Mouse (Mus musculus) adrenal gland, postnatal 36 days (tissue): ENCODE measurements around the gene Bicc1. TPM values are rescaled to one million over a fixed set of nuclear protein-coding genes. Genes with fewer than 3 reads are reported as not detected.
"Not testable (repeated sequence)": the region's sequence is repeated elsewhere in the genome, so short reads cannot be mapped to it uniquely, and the experiment has no call there.

Experiments used
- DNase-seq, 2 experiments: peaks; one replicate each; pipeline ENCODE4 v3.0.0; 2021; ENCODE audit warnings: mixed read lengths in 1 of 2
- total RNA-seq, 2 experiments: library from RNA; stranded (reverse); gene quantifications; 2 replicates each; pipeline ENCODE4 v1.2.3; 2021

Gene Bicc1
- total RNA-seq, 2 experiments from 2014 or later: 14.0 to 18.0 TPM

- no peak for DNase-seq
Observed at GRCm38 (mm10) chr10:70994135-70994497, 165.4 kb downstream of the Bicc1 start.

- DNase-seq: no peak
Observed at GRCm38 (mm10) chr10:70993497-70994134, 165.9 kb downstream of the Bicc1 start.

GRCm38 (mm10) chr10:70987396-70987795 lies 172.1 kb downstream of the Bicc1 start:
- no peak for DNase-seq

- DNase-seq: no peak
Observed at GRCm38 (mm10) chr10:70983036-70983670, 176.3 kb downstream of the Bicc1 start.

GRCm38 (mm10) chr10:70982156-70982555 lies 177.3 kb downstream of the Bicc1 start:
- DNase-seq: no peak

- DNase-seq: no peak
Observed at GRCm38 (mm10) chr10:70979657-70980056, 179.8 kb downstream of the Bicc1 start.

GRCm38 (mm10) chr10:70977141-70977540 lies 182.4 kb downstream of the Bicc1 start:
- DNase-seq: no peak

GRCm38 (mm10) chr10:70976633-70977032 lies 182.9 kb downstream of the Bicc1 start:
- DNase-seq: no peak

GRCm38 (mm10) chr10:70971156-70971555 lies 188.3 kb downstream of the Bicc1 start:
- DNase-seq: no peak

- DNase-seq: no peak
Observed at GRCm38 (mm10) chr10:70968848-70969683, 190.4 kb downstream of the Bicc1 start.

- peak; percentile 27 to 57 for DNase-seq
Observed at GRCm38 (mm10) chr10:70966642-70967345, 192.7 kb downstream of the Bicc1 start.

- peak in 1 of 2 experiments; percentile 17 for DNase-seq
Observed at GRCm38 (mm10) chr10:70964706-70965105, 194.8 kb downstream of the Bicc1 start.

- DNase-seq: peak in 1 of 2 experiments; percentile 43
Observed at GRCm38 (mm10) chr10:70963599-70964193, 195.8 kb downstream of the Bicc1 start.

GRCm38 (mm10) chr10:70961641-70962040 lies 197.9 kb downstream of the Bicc1 start:
- no peak for DNase-seq

- not testable (repeated sequence) for DNase-seq
Observed at GRCm38 (mm10) chr10:70960396-70960795, 199.1 kb downstream of the Bicc1 start.

GRCm38 (mm10) chr10:70952770-70953147 lies 206.7 kb downstream of the Bicc1 start:
- DNase-seq: no peak

GRCm38 (mm10) chr10:70952056-70952769 lies 207.3 kb downstream of the Bicc1 start:
- DNase-seq: no peak

- DNase-seq: no peak
Observed at GRCm38 (mm10) chr10:70950105-70950424, 209.4 kb downstream of the Bicc1 start.

GRCm38 (mm10) chr10:70949254-70950104 lies 210.0 kb downstream of the Bicc1 start:
- peak in 1 of 2 experiments; percentile 26 for DNase-seq

GRCm38 (mm10) chr10:70948276-70948675 lies 211.2 kb downstream of the Bicc1 start:
- no peak for DNase-seq
